Mouse (Mus musculus) MN1 (cell line): ENCODE measurements around the gene Dtnb.
"Not testable (repeated sequence)": the region's sequence is repeated elsewhere in the genome, so short reads cannot be mapped to it uniquely, and the experiment has no call there.

Experiments
- DNase-seq: peaks from one replicate; pipeline ENCODE4 v3.0.0-alpha.2; 2016; ENCODE audit warnings: low spot score

The Dtnb gene

DNA sequence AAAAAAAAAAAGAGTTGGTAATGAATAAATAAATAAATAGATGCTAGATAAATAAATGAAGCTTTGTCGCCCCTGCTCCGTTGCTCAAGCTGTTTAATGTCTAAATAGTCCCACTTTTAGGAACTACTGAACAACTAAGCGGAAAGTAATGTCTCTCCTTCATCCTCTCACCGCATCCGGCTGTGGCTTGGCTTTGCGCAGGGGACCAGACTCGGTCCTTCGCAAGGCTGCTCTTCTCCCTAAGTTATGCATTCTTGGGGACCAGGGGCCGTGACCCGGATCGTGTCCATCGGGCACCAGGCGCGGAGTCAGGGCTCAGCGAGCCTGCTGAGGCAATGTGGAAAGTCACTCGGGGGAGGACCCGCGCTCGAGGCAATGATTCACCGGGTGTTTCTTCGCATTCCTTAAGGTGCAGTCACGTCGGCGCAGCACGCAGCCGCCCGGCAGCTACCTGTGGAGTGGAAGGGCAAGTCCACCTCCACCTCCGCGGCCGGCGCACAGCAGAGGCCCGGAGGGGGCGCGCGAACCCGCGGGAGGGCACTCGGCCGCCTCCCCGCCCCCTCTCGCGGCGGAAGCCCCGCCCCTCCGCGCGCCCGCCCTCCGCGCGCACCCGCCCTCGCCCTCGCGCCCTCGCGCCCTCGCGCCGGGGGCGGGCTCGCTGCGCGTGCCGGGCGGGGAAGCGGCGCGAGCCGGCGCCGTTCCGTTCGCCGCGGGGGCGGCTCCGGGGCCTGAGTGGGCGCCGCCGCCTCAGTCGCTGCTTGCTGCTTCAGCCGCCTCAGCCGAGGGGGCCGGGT lies at the start of gene Dtnb:
Gene Dtnb (plus strand): TSS at position 595 of the 794 bp plus-strand sequence.
- DNase-seq = peak; percentile 78

DNA sequence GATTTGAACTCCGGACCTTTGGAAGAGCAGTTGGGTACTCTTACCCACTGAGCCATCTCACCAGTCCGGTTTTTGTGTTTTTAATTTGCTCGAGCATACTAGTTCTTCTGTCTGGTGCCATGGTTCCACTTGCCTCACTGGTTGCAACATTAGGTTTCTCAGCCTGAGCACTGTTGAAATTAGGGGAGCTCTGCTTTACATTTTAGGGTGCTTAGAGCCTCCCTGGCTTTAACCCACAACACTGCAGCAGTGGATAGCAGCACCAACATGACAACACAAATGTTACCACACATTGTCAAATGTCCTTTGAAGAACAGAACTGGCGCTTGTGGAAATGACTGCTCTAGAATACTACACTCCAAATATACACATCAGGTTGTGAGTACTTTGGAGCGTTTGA lies 46.6 kb upstream of the Dtnb start:
- DNase-seq = no peak

DNA sequence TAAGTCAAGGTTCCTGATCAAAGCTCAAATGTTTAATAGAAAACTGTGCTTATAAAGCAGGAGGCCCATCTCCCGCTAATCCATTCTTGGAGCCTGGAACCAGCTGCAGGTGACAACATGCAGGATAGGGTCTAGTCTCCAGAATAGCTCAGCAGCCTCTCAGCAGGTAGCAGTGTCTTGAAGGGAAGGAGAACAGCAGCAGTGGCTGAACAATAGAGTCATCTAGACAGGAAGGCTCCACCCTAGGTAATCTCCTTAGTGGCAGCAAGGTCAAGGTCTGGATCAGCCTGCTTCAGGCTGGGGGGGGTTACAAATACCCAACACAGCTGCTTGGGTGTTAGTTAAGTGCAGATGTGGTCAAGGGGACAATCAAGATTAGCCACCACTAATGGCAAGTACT lies 36.7 kb upstream of the Dtnb start:
- not testable (repeated sequence) for DNase-seq

DNA sequence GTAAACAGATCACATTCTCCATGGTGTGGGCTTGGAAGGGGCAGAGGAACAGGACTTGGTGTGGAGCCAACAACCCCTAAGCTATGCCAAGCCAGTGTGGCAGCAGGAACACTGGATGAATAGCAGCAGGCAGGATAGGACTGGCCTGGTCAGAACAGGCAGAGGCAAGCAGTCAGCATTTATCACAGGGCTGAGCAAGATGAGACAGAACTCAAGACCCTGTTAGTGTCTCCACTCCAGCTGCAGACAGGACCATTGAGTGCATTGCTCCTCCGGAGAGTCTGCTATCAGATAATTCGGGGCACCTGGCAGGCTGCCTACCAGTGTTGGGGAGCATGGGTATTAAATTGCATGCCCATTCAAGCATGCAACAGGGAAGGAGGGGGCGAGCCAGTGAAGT lies 34.6 kb upstream of the Dtnb start:
- DNase-seq = peak; percentile 46

DNA sequence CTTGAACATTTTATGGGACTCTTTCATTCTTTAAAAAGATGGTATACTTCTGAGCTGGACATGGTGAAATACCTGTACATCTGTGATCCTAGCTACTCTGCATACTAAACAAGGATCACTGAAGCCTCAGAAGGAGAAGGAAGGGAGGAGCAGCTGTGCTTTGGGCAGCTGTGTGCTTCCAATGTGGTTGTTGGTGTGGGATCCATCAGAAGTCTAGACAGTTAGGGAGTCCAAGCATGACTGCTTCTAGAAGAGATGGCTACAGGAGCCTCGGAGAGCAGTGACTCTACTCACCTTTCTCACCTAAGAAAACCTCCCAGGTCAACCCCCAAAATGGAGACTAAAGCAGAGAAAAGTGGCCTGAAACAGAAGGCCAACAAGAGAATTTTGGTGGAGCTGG lies 34.1 kb upstream of the Dtnb start:
- no peak for DNase-seq

DNA sequence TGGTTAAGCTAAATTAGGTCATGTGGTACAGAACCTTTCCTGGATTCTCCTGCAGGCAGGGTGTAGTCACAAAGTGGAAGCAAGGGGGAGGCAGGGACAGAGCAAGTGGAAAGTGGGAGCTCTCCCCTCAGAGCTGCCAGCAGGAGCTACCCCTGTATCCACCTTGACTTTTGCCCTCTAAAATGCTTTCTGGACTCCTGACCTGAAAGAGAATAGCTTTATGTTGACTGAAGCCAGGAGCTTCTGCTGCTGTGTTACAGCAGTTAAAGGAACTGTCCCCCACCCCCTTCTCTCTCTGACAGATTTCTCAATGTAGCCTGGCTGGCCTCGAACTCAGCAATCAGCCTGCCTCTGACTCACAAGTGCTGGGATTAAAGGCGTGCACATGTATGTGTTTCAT lies 32.6 kb upstream of the Dtnb start:
- DNase-seq = no peak

DNA sequence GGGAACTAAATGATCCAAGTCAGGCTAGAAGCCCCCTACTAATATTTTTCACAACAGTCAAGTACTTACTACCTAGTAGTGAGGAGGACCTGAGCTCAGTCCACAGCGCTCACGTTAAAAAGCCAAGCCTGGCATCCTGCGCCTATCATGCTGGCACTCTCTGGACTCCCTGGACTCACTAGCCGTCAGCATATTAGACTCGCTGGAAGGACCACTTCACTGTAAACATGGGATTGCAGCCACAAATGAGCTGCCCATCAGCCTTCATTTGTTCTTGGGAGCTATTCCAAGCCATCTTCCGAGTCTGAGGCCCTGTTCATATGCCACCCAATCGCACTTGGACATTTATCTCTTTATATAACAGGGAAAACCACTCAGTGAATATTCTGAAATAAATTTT lies 31.3 kb upstream of the Dtnb start:
- no peak for DNase-seq

DNA sequence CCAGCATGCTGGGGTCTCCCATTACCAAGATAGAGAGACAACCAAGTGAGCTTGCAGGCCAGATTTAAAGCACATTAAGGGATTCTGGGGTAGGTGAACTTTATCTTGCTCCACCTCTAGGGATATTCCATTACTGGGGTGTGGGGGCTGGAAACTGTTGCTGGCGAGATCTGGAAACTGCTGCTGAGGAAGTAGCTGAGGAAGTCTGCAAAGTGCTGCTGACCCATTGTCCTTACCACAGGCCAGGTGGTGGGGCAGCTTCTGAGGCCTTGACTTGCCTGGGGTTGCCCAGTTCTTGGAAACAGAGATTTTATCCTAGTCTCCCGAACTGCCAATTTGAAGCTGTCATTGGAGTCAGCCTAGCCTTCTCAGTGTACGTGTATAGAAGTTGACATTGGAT lies 26.7 kb upstream of the Dtnb start:
- no peak for DNase-seq

DNA sequence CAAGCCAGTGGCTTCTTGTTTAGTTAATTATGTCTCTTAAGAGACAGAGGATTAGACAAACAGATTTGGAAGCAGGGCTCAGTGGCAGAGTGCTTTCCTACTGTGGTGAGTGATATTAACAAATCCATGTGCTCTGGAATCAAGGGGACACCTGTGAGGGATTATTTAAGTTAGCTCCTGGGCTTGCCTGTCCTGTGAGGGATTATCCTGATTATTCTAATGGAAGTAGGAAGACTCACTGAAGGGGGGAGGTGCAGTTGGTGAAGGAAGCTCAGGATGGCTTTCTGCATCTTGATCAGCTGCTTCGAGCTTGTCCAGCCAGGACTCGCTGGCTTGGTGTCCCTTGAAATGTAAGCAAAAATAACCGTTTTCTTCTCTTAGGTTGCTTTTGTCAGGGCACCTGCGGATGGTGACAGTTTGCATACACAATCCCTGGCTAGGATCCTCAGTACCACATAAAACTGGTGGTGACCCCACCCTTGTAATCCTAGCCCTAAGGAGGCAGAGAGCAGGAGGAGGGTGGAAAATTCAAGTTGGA lies 26.0 kb upstream of the Dtnb start:
- no peak for DNase-seq

DNA sequence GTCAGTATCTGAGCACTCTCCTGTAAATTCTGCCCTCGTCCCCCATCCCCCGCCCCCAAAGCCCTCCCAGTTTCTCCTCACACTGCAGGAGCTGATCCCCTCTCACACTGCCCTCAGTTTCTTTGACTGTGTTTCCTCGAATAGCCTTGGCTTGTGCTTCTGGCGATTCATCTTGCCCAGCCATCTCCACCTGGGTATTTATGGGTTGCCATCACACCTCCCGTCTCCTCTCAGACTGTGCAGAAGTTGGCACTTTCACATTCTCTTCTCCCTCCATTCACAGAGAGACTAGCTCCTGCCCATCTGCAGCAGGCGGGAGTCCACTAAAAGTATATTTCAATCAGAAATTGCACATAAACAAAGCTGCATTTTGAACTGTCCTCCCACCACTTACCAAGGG lies 25.4 kb upstream of the Dtnb start:
- no peak for DNase-seq

DNA sequence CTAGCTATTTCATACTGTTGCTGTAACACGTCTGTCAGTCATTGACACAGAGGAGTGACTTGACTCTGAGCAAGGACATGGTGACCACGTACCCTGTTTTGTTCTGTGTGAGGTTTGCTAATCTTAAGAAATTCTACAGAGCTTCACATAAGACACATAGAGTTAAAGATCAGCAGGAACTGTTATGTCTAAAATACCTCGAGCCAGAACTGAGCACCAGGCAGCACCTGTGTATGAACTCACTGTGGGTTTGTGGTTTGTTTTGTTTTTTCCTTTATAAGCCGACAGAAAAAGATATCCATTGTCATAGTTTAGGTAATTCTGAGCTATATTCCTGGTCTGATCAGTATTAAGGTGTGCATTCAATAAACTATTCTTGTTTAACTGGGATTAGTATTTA lies 24.7 kb upstream of the Dtnb start:
- DNase-seq = no peak

DNA sequence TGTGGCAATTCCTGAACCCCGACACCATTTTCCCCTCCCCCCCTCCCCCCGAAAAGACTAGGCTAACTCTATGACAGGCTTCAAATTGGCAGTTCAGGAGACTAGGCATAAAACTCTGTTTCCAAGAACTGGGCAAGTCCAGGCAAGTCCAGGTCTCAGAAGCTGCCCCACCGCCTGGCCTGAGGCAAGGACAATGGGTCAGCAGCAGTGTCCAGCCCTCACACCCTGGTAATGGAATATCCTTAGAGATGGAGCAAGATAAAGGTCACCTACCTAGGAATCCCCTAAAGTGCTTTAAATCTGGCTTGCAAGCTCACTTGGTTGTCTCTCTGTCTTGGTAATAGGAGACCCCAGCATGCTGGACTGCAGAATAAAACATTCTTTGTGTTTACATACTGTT lies 24.3 kb upstream of the Dtnb start:
- DNase-seq = no peak

DNA sequence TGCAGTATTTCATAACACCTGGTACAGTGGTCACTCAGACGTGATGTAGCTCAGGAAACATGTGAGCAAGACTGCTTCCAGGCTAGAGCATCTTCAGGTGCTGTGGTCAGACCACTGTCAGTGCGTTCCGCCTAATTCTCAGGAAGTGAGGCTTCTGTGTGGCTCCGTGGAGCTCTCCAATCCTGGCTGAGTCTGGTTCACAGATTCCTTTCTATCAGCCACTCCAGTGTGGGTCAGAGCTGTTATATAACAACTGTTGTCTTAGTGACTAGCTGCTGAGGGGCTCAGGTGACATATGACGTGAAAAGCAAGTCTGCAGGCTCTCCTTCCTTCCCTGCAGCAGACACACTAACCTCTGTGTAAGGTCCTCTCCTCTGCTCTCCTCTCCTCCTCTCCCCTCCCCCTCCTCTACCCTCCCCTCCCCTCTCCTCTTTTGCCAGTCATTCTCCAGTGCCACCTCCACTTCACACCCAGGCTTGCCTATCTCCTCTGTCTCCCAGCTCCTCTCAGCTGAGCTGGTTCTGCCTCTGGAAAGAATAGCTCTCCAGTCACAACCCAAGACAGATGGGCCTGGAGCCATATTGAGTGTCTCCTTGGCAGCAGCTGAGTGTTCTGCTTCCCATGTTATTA lies 23.5 kb upstream of the Dtnb start:
- peak; percentile 35 for DNase-seq

DNA sequence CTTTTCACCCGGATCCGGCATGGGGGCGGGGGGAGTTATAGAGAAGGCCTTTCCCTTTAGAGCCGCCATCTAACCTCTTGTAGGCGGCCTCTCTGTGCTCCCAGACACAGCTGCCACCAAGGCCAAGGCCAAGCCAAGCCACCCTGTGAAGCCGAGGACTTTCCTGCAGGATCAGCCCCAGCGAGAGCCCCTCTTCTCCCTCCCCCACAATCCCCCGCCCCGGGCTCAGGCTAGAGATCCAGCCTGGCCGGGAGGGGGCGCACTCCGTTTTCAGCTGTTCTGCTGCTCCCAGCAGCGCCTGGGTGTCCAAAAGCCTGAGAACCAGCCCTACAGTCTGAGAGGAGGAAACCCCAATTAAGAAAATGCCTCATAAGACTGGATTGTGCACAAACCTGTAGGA lies 21.9 kb upstream of the Dtnb start:
- DNase-seq = no peak

DNA sequence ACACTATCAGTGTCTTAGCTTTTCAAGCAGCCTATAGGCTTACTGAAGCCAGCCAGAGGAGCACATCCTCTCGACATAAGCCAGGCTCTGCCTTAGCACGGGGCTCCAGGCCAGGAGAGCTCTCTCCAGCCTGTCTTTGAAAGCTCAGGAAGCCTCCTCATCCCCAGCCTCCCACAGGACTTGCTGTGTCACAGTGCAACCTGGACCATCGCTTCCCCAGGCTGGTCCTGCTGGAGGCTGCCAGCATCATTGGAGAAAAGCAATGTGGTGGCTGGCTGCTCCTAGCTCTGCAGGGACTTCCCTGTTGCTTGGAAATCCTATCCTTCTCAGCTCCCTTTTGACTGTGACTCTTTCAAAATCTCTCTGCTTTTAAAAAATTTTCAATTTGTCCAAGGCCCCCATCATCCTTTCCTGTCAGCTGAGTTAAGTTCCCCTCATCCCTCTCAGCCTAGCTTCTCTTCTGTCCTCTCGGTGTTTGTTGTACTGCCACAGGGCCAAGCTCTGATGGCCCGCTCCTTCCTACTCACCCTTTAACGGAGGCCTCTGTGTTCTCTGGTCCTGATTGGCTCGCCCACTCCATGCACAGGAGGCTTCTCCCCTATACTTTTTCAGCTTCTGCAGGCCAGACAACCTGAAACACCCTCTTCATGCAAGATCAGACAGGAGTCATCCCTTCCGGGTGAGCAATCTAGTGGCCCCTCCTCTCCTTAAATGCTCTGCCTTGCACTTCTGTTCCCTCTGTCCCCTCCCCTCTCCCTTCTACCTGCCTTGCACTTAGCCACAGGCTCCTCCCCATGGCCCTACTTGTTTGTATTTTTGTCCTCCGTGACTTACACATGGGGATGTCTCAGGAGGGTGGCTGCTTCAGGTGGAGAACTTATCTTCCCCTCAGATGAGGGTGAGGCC lies 14.5 kb upstream of the Dtnb start:
- DNase-seq = peak; percentile 28

DNA sequence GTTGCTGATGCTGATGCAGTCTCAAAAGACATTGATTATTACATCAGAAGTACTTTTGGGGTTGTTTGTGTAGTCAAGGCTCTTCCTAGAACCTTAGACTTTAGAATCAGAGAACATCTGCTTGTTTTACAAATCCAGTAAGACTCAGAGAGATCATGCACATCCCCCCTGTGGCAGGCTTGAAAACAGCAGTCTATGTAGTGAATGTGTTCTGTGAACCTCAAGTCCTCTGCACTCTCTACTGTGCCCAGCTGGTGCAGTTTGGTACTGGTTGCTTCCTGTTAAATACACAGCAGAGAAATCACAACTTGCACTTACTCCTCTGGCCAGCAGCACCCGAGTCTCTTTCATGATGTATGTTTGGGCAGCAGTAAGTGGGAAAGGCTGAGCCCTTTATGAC lies 11.6 kb upstream of the Dtnb start:
- peak; percentile 72 for DNase-seq

DNA sequence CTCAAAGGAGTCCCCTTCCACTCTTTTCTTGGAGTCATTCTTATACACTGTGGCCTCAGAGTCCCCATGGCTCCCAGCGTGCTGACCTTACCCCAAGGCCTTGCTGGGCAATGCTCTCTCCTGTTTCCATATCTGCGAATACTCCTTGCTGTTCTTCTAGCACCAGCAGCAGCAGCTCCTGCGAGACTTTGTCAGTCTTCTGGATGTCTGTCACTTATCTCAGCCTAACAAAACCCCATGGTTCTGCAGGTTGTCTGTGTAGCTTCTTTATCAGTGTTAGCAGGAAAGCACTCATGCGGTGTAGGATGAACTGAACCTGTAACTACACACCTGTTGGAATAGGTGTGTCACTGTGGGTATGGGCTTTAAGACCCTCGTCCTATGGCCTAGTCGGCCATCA lies 11.1 kb upstream of the Dtnb start:
- DNase-seq = no peak

DNA sequence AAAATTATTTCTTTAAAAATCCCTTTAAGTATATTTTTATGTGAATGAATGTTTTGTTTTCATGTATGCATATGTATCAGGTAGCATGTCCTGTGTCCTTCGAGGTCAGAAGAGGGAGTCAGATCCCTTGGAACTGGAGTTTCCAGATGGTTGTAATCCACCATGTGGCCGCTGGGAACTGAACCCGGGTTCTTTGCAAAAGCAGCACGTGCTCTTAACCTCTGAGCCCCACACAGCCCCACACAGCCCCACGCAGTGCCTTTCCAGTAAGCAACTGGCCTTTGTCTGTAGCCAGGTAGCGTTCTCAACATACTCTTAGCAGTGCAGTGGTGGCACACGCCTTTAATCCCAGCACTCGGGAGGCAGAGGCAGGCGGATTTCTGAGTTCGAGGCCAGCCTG lies 9.4 kb upstream of the Dtnb start:
- no peak for DNase-seq

DNA sequence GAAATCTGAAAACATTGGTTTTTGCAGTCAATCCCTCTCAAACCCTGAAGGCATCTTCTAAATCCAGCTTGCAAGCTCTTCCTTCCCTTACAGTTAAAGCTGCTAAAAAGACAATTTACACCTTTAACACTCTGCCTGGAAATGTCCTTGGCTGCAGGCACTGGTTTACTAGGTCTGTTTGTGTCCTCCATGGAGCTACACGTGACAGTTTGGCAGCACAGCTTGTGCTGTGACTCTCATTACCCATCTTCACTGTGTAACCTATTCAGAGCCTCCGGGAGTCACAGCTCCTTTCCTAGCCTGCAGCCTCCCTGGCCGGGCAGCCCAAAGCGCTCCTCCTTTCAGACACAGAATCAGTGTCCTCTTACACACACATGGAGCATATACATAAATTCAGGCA lies 8.5 kb upstream of the Dtnb start:
- DNase-seq = no peak

DNA sequence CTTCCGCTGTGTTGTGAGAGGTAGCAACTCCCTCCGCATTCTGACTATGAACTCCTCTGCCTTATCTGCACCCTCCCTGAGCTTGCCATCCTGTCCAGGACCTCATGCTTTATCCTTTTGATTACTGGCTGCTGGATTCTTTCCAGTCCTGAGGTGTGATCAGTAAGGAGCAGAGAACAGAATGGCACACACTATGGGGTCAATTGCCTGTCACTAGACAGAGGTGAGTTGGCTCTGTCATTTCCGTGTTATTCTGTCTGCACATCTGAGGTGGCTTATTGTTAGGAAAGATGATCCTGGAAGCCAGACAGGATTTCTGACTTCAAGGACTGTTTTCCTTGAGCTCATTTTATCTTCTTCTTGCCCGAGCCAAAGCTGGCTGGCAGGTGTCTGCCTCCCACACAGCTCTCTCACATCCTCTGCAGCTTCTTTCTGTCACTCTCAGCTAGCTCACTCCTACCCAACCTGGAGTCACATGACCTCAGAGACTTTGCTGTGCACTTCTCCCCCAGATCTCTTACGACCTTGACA lies 3.7 kb upstream of the Dtnb start:
- no peak for DNase-seq

DNA sequence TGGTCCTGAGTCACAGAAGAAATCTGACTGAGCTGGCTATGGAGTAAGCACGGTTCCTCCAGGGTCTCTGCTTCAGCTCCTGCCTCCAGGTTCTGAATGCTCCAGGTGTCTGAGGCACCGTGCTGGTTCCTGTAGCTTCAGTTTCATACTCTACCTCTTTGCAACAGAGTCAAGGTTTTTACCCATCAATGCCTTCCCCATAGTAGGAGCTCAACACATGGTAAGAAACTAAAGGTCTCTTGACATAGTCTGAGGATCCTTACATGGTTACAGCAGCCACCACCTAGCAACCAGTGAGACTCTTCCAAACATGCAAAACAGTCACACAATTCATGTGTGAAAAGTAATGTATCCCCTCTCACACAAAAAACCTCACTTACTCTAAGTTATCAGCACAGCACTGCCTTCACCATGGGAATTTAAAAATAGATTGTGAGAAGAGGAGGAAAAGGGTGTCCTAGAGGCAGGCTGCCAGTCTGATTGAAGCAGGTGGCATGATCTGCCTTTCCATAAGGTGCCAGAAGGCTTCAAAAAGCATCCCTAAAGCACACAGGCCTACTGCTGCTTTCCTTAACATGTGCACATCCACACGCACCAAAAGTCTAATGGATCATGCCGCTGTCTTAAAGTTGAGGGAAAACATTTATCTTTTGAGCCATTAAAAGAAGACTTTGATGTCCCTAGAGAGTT lies 1.3 kb upstream of the Dtnb start:
- no peak for DNase-seq
